ENCODE assay signal across 10 mouse cellular contexts in genomic region chr15:8632361-8632760, GRCm38 (mm10).
A peak's percentile ranks its signal among the peaks of the same experiment; 100 is the strongest.
DNase-seq lines count a peak whose midpoint lies in the region; ATAC-seq lines count a peak whose summit lies in the region.
"Had no signal": no experiment of that assay in that cellular context is flagged by ENCODE, and none has a peak within 500 bp of the region (broad histone marks: within the 10 kb centered on the region; RNA-seq: fewer than 3 reads in every experiment).

No protein-coding gene starts in this region.

- intact Hi-C loops in left cerebral cortex, postnatal 4 days (cut with DNase I) = loop anchor here (5.0 kb wide), 1 partner anchor 80 kb away; the partner anchor contains the start of gene Slc1a3

- H3K36me3 ChIP-seq in forebrain, embryonic 15.5 days = no peaks in the 10 kb centered on the region
- peaks cover 11% of the 10 kb centered on the region for H3K36me3 ChIP-seq in limb, embryonic 13.5 days
- H3K36me3 ChIP-seq: liver, embryonic 13.5 days had no signal

- peak; percentile 42 for DNase-seq in left cerebral cortex, postnatal 4 days
- no peak for DNase-seq in left cerebral cortex, adult 9 months (ENCODE audit: low spot score in 2 of 2)
- no peak for DNase-seq in urinary bladder, postnatal 4 days (ENCODE audit: low spot score in 2 of 2)
- DNase-seq in adrenal gland, adult 2 months = no peak
- DNase-seq in ovary, postnatal 14 days (ENCODE audit: low spot score) = no peak
- DNase-seq: gastrocnemius, postnatal 10 days; liver, embryonic 13.5 days; right cerebral cortex, postnatal 25 days had no signal

- no peak overlapping the region for H3K9ac ChIP-seq in forebrain, embryonic 15.5 days (replicated peaks)
- no peak overlapping the region for H3K9ac ChIP-seq in limb, embryonic 13.5 days
- H3K9ac ChIP-seq: liver, embryonic 13.5 days had no signal

- WGBS in forebrain, embryonic 15.5 days = 5% methylated on average over 10 of the region's 10 CpGs
- WGBS in limb, embryonic 13.5 days = 42% methylated on average over 10 of the region's 10 CpGs

- no peaks in the 10 kb centered on the region for H3K9me3 ChIP-seq in forebrain, embryonic 15.5 days
- H3K9me3 ChIP-seq in limb, embryonic 13.5 days = no peaks in the 10 kb centered on the region
- H3K9me3 ChIP-seq: liver, embryonic 13.5 days had no signal

- H3K27me3 ChIP-seq in forebrain, embryonic 15.5 days = no peaks in the 10 kb centered on the region
- H3K27me3 ChIP-seq in limb, embryonic 13.5 days = peaks cover 10% of the 10 kb centered on the region

- H3K4me3 ChIP-seq in forebrain, embryonic 15.5 days = no peak overlapping the region
- no peak overlapping the region for H3K4me3 ChIP-seq in limb, embryonic 13.5 days
- H3K4me3 ChIP-seq: liver, embryonic 13.5 days had no signal

- H3K4me2 ChIP-seq in forebrain, embryonic 15.5 days (replicated peaks) = no peak overlapping the region
- H3K4me2 ChIP-seq in limb, embryonic 13.5 days (replicated peaks) = no peak overlapping the region
- H3K4me2 ChIP-seq: liver, embryonic 13.5 days had no signal

- peaks cover 19% of the 10 kb centered on the region for H3K4me1 ChIP-seq in forebrain, embryonic 15.5 days
- H3K4me1 ChIP-seq in limb, embryonic 13.5 days = peaks cover 19% of the 10 kb centered on the region

- no peak overlapping the region for H3K27ac ChIP-seq in forebrain, embryonic 15.5 days (replicated peaks)
- H3K27ac ChIP-seq in limb, embryonic 13.5 days = no peak overlapping the region
- H3K27ac ChIP-seq: liver, embryonic 13.5 days had no signal

- ATAC-seq in forebrain, embryonic 15.5 days (replicated peaks) = peak; percentile 43; the same call in 1 of the 2 replicates
- peak; percentile 38 for ATAC-seq in limb, embryonic 13.5 days (ENCODE audit: low FRiP score, low read depth)
